Mouse (Mus musculus): ENCODE results near the gene Tmem43. TPM values are rescaled to one million over a fixed set of nuclear protein-coding genes. Genes with fewer than 3 reads are reported as not detected.

Tmem43 gene
- polyA plus RNA-seq, 1 experiment from 2014 or later = 12.2 TPM

DNA sequence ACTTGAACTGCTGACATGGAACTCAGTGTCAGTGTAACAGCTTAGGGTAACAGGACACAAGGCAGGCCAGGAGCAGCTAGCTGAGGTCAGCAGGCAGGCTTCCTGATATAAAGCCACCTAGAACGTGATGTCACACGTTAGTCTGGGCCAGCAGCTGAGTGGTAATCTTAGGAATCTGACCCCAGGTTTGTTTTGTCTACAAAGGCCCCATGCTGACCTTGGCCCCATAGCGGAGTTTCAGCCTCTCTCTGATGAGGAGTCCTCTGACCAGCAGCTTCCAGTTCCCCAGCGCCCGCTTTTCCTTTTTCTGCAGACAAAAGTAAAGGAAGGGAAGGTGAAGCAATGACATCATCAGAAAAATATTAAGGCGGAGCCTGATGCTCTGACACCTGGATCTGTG, 17.5 kb downstream of the Tmem43 start:
- H3K9ac ChIP-seq = no peak overlapping the region
- H3K4me2 ChIP-seq = no peak overlapping the region
- WGBS (ENCODE audit: insufficient replicate concordance) = 63% methylated on average over 6 of the region's 6 CpGs
- no peak overlapping the region for H3K27ac ChIP-seq (replicated peaks)
- ATAC-seq (ENCODE audit: insufficient read depth) = no peak
- no peaks in the 10 kb centered on the region for H3K27me3 ChIP-seq
- H3K36me3 ChIP-seq (replicated peaks) = peaks cover 31% of the 10 kb centered on the region
- no peak overlapping the region for H3K4me3 ChIP-seq (replicated peaks)
- no peaks in the 10 kb centered on the region; the same call in 1 of the 2 replicates for H3K4me1 ChIP-seq (replicated peaks)
- H3K9me3 ChIP-seq (replicated peaks) = no peaks in the 10 kb centered on the region

- no peaks in the 10 kb centered on the region; the same call in 1 of the 2 replicates for H3K4me1 ChIP-seq (replicated peaks)
- H3K9ac ChIP-seq = no peak overlapping the region
- no peak for ATAC-seq (ENCODE audit: insufficient read depth)
- no peak overlapping the region for H3K27ac ChIP-seq (replicated peaks)
- no peak overlapping the region for H3K4me2 ChIP-seq
- no peak overlapping the region for H3K4me3 ChIP-seq (replicated peaks)
- 52% methylated on average over 10 of the region's 10 CpGs for WGBS (ENCODE audit: insufficient replicate concordance)
- peaks cover 25% of the 10 kb centered on the region for H3K36me3 ChIP-seq (replicated peaks)
- no peaks in the 10 kb centered on the region for H3K27me3 ChIP-seq
- H3K9me3 ChIP-seq (replicated peaks) = no peaks in the 10 kb centered on the region
Observed at GRCm38 (mm10) chr6:91493053-91493452, 19.6 kb downstream of the Tmem43 start.

DNA sequence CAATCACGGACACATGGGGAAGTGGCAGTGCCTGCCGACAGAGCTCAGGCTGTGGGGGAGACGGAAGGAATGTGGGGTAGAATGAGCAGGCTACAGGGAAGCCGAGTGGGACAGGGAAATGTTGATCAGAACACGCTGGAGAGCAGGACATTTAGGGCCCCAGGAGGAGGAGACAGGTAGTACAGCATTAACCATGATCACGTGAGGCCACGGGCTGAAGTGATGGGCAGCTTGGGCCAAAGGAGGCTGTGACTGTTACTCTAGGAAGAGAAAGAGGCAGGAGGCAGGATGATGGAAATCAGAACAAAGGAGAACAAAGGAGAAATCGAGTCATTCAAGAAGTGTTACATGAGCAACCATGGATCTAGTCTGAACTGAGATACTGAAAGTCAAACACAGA, 21.0 kb downstream of the Tmem43 start:
- Histone ChIP-seq H3K4me2 (no peak overlapping the region), H3K36me3 (replicated peaks) (peaks cover 36% of the 10 kb centered on the region), H3K9ac (no peak overlapping the region), H3K9me3 (replicated peaks) (no peaks in the 10 kb centered on the region), H3K4me1 (replicated peaks) (no peaks in the 10 kb centered on the region), H3K27me3 (no peaks in the 10 kb centered on the region), H3K4me3 (replicated peaks) (no peak overlapping the region), H3K27ac (replicated peaks) (no peak overlapping the region)
- ATAC-seq (ENCODE audit: insufficient read depth) = no peak
- 68% methylated on average over 8 of the region's 8 CpGs for WGBS (ENCODE audit: insufficient replicate concordance)

DNA sequence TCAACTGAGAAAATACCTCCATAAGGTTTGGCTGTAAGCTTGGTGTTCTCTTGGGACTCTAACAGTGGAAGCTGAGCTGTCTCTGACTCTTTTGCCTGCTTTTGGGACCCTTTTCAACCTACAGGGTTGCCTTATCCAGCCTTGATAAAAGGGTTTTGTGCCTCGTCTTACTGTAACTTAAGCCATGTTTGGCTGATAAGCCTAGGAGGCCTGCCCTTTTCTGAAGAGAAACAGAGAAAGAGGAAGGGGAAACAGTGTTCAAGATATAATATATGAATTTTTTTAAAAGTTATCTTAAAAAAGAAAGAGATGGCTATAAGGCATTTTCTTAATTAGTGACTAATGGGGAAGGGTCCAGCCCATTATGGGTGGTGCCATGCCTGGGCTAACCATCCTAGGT, 29.8 kb downstream of the Tmem43 start:
- Histone ChIP-seq H3K27ac (replicated peaks) (no peak overlapping the region), H3K4me2 (no peak overlapping the region), H3K9ac (no peak overlapping the region), H3K36me3 (replicated peaks) (peaks cover 75% of the 10 kb centered on the region), H3K9me3 (replicated peaks) (no peaks in the 10 kb centered on the region), H3K27me3 (no peaks in the 10 kb centered on the region), H3K4me3 (replicated peaks) (no peak overlapping the region), H3K4me1 (replicated peaks) (peaks cover 4% of the 10 kb centered on the region; the same call in 1 of the 2 replicates)
- 44% methylated on average over 1 of the region's 1 CpGs for WGBS (ENCODE audit: insufficient replicate concordance)
- no peak for ATAC-seq (ENCODE audit: insufficient read depth)

DNA sequence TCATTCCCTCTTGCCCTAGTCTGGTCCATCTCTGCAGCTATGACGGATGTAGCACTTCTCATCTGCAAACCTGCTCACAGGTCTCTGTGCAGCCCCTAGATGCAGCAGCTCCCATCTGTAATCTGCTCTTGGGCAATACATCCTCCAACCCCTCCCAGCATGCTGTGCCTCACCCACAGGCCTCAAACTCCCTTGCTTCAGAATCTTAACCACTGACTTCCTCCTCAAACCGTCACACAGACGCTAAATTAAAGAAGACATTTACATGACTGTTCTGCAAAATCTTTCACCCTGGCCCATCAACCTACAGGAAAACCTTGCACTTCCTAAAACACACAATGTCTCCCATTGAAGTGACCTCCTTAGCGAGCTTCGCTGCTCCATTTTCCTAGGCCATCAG, 32.5 kb downstream of the Tmem43 start:
- ATAC-seq (ENCODE audit: insufficient read depth) = no peak
- H3K9me3 ChIP-seq (replicated peaks) = no peaks in the 10 kb centered on the region
- peaks cover 54% of the 10 kb centered on the region for H3K36me3 ChIP-seq (replicated peaks)
- WGBS (ENCODE audit: insufficient replicate concordance) = 33% methylated on average over 5 of the region's 5 CpGs
- peaks cover 8% of the 10 kb centered on the region; the same call in 1 of the 2 replicates for H3K4me1 ChIP-seq (replicated peaks)
- H3K4me2 ChIP-seq = no peak overlapping the region
- no peak overlapping the region for H3K9ac ChIP-seq
- H3K27me3 ChIP-seq = no peaks in the 10 kb centered on the region
- peak overlapping the region; percentile 51 for H3K27ac ChIP-seq (replicated peaks)
- H3K4me3 ChIP-seq (replicated peaks) = no peak overlapping the region

DNA sequence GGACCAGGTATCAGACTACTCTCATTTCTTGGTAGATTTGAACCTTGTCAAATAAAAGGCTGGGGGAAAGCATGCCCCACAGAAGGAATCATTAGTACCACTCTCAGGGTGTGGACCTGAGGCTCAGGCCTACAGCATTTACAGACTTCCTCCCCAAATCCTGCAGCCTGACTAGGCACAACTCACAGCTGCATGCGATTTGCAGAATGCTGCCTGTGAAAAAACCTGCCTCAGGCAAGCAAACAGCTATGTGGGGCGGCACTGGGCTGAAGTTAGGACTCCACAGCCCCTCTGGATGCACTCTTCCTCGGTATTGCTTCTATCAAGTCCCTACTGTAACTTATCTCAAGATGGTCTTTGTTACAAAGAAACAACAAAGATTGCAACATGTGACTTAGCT, 34.5 kb downstream of the Tmem43 start:
- Histone ChIP-seq H3K27ac (replicated peaks) (no peak overlapping the region), H3K4me3 (replicated peaks) (no peak overlapping the region), H3K27me3 (no peaks in the 10 kb centered on the region), H3K4me2 (no peak overlapping the region), H3K9ac (no peak overlapping the region), H3K9me3 (replicated peaks) (no peaks in the 10 kb centered on the region), H3K36me3 (replicated peaks) (peaks cover 38% of the 10 kb centered on the region), H3K4me1 (replicated peaks) (peaks cover 8% of the 10 kb centered on the region; the same call in 1 of the 2 replicates)
- no peak for ATAC-seq (ENCODE audit: insufficient read depth)
- WGBS (ENCODE audit: insufficient replicate concordance) = 61% methylated on average over 3 of the region's 3 CpGs

DNA sequence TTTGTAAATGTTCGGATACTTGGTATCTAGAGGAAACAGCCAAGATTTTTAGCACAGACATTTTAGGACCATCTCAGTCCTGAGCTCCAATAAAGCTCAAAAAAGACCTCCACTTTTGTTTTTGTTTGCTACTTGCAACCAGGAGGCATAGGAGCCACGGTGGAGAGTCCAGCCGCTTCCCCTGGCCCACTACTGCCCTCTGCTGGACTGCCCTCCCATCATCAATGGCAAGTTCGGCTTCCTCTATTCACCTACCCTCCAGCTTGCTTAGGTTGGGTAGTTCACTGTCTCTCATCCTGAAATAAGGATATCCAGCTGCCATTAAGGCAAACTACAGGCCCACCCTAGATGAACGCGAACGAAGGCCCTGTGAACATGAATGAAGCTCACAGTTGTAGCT, 35.8 kb downstream of the Tmem43 start:
- Histone ChIP-seq H3K9ac (no peak overlapping the region), H3K4me1 (replicated peaks) (peaks cover 15% of the 10 kb centered on the region), H3K36me3 (replicated peaks) (peaks cover 25% of the 10 kb centered on the region), H3K27me3 (no peaks in the 10 kb centered on the region), H3K4me3 (replicated peaks) (no peak overlapping the region), H3K9me3 (replicated peaks) (no peaks in the 10 kb centered on the region), H3K4me2 (no peak overlapping the region), H3K27ac (replicated peaks) (no peak overlapping the region)
- 35% methylated on average over 7 of the region's 7 CpGs for WGBS (ENCODE audit: insufficient replicate concordance)
- ATAC-seq (ENCODE audit: insufficient read depth) = no peak; the same call in 1 of the 2 replicates

DNA sequence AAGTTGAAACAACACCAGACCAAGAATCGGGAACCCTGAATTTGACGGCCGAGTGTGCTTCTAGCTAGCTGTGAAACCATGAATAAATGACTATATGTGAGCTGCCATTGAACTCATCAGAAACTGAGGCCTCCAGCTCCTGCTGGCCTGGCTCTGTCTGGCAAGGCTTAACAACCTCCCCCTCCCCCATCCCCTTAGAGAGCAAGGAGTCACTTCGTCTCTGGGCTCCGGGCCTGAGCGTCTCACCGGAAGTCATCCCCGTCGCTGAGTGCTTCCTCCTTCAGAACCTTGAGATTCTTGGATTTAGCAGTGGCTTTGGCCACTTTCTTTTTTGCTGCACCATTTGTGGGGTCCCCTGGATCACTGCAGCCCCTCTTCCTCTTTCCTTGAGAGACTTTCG, 36.7 kb downstream of the Tmem43 start:
- H3K4me1 ChIP-seq (replicated peaks) = peaks cover 24% of the 10 kb centered on the region
- H3K36me3 ChIP-seq (replicated peaks) = peaks cover 17% of the 10 kb centered on the region; the same call in 1 of the 2 replicates
- no peak overlapping the region for H3K4me3 ChIP-seq (replicated peaks)
- no peak for ATAC-seq (ENCODE audit: insufficient read depth)
- no peak overlapping the region for H3K4me2 ChIP-seq
- no peaks in the 10 kb centered on the region for H3K9me3 ChIP-seq (replicated peaks)
- H3K9ac ChIP-seq = no peak overlapping the region
- 63% methylated on average over 10 of the region's 10 CpGs for WGBS (ENCODE audit: insufficient replicate concordance)
- no peak overlapping the region for H3K27ac ChIP-seq (replicated peaks)
- H3K27me3 ChIP-seq = peaks cover 6% of the 10 kb centered on the region

GRCm38 (mm10) chr6:91514135-91514534, 40.6 kb downstream of the Tmem43 start:
- Histone ChIP-seq H3K9me3 (replicated peaks) (no peaks in the 10 kb centered on the region), H3K4me3 (replicated peaks) (no peak overlapping the region), H3K4me1 (replicated peaks) (peaks cover 37% of the 10 kb centered on the region), H3K27me3 (peaks cover 7% of the 10 kb centered on the region), H3K9ac (no peak overlapping the region), H3K4me2 (no peak overlapping the region; the same call in 1 of the 2 replicates), H3K36me3 (replicated peaks) (peaks cover 23% of the 10 kb centered on the region), H3K27ac (replicated peaks) (no peak overlapping the region)
- no peak for ATAC-seq (ENCODE audit: insufficient read depth)

- Histone ChIP-seq H3K27ac (replicated peaks) (0 out of 2 replicates have a peak overlapping the region, but pooled peaks have one; percentile 49), H3K4me2 (peak overlapping the region; percentile 92)
- 15% methylated on average over 10 of the region's 10 CpGs for WGBS (ENCODE audit: insufficient replicate concordance)
Observed at GRCm38 (mm10) chr6:91514737-91515362, 41.3 kb downstream of the Tmem43 start.

DNA sequence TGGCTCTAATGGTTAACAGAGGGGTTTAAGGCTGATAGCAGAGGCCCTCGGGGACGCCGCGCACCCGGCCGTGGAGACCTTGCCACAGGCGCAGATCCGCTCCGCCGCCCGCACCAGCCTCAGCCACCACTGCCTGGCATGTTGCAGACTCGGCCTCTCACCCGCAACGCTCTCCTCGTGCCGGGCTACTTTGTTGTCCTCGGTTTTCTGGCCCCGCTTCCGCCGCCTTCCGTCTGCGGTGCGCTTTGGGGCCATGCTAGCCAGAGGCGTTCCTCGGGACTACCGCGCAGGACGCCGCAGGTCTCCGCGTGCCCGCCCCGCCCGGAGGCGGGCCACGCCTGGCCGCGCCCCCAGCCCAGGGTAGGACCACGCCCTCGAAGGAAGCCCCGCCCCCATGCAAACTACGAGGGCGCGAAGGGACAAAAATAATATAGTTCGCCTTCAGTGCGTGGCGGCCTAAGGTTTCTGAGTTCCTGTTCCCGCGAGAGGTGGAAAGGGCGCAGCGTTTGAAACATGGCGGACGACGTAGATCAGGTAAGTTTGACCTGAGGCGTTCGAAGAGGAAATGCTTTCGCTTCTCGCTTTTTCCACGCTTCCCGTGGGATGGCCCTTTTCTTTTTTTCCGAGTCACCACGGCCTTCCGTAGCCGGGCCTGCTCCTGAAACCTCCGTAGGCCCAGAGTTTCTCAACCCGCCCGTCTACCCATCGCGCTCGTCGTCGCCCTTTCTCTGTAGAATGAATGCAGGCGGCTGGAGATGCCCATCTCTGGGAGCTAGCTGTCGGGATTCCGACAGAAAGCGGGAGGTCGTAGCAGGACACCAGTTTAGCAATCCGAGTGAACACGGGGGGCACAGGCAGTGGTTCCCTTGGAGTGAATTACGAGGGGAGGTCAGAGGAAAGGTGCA, 42.3 kb downstream of the Tmem43 start, which contains the start of the genes Xpc and Lsm3:
Xpc (minus strand) TSS at position 344 of the 905 bp plus-strand sequence.
Lsm3 (plus strand) TSS at position 384 of the 905 bp plus-strand sequence.
- no peaks in the 10 kb centered on the region for H3K9me3 ChIP-seq (replicated peaks)
- H3K27me3 ChIP-seq = peaks cover 7% of the 10 kb centered on the region
- H3K36me3 ChIP-seq (replicated peaks) = peaks cover 35% of the 10 kb centered on the region
- WGBS (ENCODE audit: insufficient replicate concordance) = under 1% methylated on average over 80 of the region's 80 CpGs
- H3K27ac ChIP-seq (replicated peaks) = peak within 1 kb of the TSS; percentile 76
- peak within 1 kb of the TSS; percentile 88 for H3K4me3 ChIP-seq (replicated peaks)
- peaks cover 37% of the 10 kb centered on the region for H3K4me1 ChIP-seq (replicated peaks)
- H3K9ac ChIP-seq = peak within 1 kb of the TSS; percentile 80
- peak; percentile 98 for ATAC-seq (ENCODE audit: insufficient read depth)
- H3K4me2 ChIP-seq = peak within 1 kb of the TSS; percentile 92

More at GRCm38 (mm10) chr6:91514737-91515362, 41.3 kb downstream of the Tmem43 start:
- Histone ChIP-seq H3K27me3 (peaks cover 7% of the 10 kb centered on the region), H3K4me1 (replicated peaks) (peaks cover 37% of the 10 kb centered on the region), H3K4me3 (replicated peaks) (peak overlapping the region; percentile 88), H3K36me3 (replicated peaks) (peaks cover 31% of the 10 kb centered on the region), H3K9me3 (replicated peaks) (no peaks in the 10 kb centered on the region), H3K9ac (peak overlapping the region; percentile 80)
- ATAC-seq (ENCODE audit: insufficient read depth) = no peak
